Mouse (Mus musculus) heart, embryonic 13.5 days (tissue): ENCODE measurements around the gene Snph. TPM values are rescaled to one million over a fixed set of nuclear protein-coding genes. Genes with fewer than 3 reads are reported as not detected.
"Not testable (repeated sequence)": the region's sequence is repeated elsewhere in the genome, so short reads cannot be mapped to it uniquely, and the experiment has no call there.

Experiments
- ATAC-seq: fragments of 200-750 bp; cut with Nextera tagmentation; 2 replicates; pipeline ENCODE4 v1.8.0; 2017; ENCODE audit warnings: moderate TSS enrichment; ENCODE audit not compliant: insufficient number of reproducible peaks, low FRiP score, low TSS enrichment; ENCODE audit errors: extremely low read depth
- H3K27ac ChIP-seq: fragments of 300-500 bp; sonication (generic); replicated peaks from 2 replicates; pipeline ENCODE4 v1.5.1; 2015; ENCODE audit warnings: moderate library complexity, mild to moderate bottlenecking, inconsistent platforms
- H3K27me3 ChIP-seq: fragments of 300-500 bp; sonication (generic); replicated peaks from 2 replicates; pipeline ENCODE4 v1.6.1; 2015; ENCODE audit warnings: mild to moderate bottlenecking, inconsistent platforms
- H3K36me3 ChIP-seq: fragments of 300-500 bp; sonication (generic); 2 replicates; pipeline ENCODE4 v1.6.1; 2015; ENCODE audit warnings: mild to moderate bottlenecking, inconsistent platforms
- H3K4me1 ChIP-seq: fragments of 300-500 bp; sonication (generic); 2 replicates; pipeline ENCODE4 v1.6.1; 2015; ENCODE audit warnings: inconsistent platforms
- H3K4me2 ChIP-seq: fragments of 300-500 bp; sonication (generic); 2 replicates; pipeline ENCODE4 v1.6.1; 2015; ENCODE audit warnings: inconsistent platforms, mild to moderate bottlenecking, moderate library complexity
- H3K4me3 ChIP-seq: fragments of 300-500 bp; sonication (generic); 2 replicates; pipeline ENCODE4 v1.5.1; 2015; ENCODE audit warnings: moderate library complexity, mild to moderate bottlenecking, inconsistent platforms
- H3K9ac ChIP-seq: fragments of 300-500 bp; sonication (generic); 2 replicates; pipeline ENCODE4 v1.6.1; 2015; ENCODE audit warnings: inconsistent platforms, mild to moderate bottlenecking, moderate library complexity
- H3K9me3 ChIP-seq: fragments of 300-500 bp; sonication (generic); 2 replicates; pipeline ENCODE4 v1.6.1; 2016; ENCODE audit warnings: inconsistent platforms
- WGBS: fragments of 180-500 bp; shearing (Covaris S2); methylation state at CpG from one replicate; pipeline ENCODE4 v1.1.7; 2015; ENCODE audit warnings: mixed read lengths; 5-methylcytosine and 5-hydroxymethylcytosine counted together
- polyA plus RNA-seq: library from polyadenylated mRNA; unstranded; fragments of >200 nt; fragmentation: Nextera tagmentation; extraction: Ambion mirVana; gene quantifications from 2 replicates; pipeline ENCODE4 v1.2.1, GENCODE M21; 2015

Gene Snph
- polyA plus RNA-seq, 1 experiment from 2014 or later, result 0.37 TPM

DNA sequence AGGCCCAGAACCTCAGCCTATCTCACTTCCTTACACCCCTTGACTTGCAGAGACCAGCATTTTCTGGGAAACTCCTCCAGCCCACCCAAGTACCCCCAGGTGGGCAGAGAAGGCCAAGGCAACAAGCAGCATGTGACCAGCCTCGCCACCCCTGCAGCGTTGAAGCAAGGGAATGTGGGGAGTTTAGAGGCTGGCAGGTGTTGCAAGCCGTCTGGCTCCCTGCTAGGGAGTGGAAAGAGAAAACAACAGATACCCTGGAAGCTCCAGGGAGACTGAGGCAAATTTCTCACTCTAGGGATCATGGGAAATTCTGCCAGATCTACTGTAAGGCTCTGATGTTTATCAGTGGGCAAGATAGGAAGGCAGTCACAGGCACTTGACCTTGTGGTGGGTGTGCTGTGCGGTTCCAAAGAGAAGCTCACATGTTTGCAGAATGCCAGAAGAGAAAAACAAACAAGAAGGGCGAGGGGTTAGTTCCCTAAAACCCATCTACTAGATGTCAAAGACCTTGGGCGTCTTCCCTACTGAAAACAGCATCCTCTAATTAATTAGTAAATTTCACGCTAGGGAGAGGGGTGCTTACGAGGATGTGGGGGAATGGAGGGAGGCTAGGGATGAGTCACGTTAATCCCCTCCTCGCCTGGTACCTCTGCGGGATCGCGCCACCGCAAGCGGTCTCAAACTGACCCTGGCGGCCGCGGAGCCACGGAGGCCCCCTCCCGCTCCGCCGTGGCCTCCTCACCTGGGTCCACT lies 811 bp downstream of the Snph start:
- H3K4me3 ChIP-seq, result peak overlapping the region; percentile 70
- H3K9me3 ChIP-seq, result no peaks in the 10 kb centered on the region
- H3K4me2 ChIP-seq, result peak overlapping the region; percentile 99
- no peak for ATAC-seq
- H3K27ac ChIP-seq, result no peak overlapping the region
- H3K9ac ChIP-seq, result peak overlapping the region; percentile 79
- no peaks in the 10 kb centered on the region for H3K36me3 ChIP-seq
- H3K4me1 ChIP-seq, result peaks cover 6% of the 10 kb centered on the region; the same call in 1 of the 2 replicates
- peaks cover 52% of the 10 kb centered on the region for H3K27me3 ChIP-seq
- WGBS, result 4% methylated on average over 22 of the region's 22 CpGs

DNA sequence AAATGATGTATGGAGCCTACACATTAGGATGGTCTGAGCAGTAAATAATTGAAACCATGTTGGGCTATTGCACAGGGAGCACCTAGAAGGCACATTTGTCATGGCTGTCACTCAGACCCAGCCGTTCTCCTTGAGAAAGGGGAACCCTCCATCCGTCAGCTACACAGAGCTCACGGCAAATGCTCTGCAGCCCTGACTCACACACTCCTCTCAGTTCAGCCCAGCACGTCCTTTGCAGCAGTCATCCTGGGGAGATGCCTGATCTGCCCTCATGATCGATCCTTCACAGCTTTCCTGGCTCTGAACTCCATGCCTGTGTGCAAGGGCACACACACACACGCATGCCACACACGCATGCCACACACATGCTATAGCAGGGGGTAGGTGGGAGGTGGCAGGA lies 3.1 kb downstream of the Snph start:
- Histone ChIP-seq H3K36me3 (no peaks in the 10 kb centered on the region), H3K27ac (no peak overlapping the region), H3K4me2 (no peak overlapping the region), H3K4me3 (no peak overlapping the region), H3K27me3 (peaks cover 52% of the 10 kb centered on the region), H3K9ac (no peak overlapping the region), H3K9me3 (no peaks in the 10 kb centered on the region), H3K4me1 (peaks cover 6% of the 10 kb centered on the region; the same call in 1 of the 2 replicates)
- WGBS, result 61% methylated on average over 7 of the region's 7 CpGs
- no peak for ATAC-seq

DNA sequence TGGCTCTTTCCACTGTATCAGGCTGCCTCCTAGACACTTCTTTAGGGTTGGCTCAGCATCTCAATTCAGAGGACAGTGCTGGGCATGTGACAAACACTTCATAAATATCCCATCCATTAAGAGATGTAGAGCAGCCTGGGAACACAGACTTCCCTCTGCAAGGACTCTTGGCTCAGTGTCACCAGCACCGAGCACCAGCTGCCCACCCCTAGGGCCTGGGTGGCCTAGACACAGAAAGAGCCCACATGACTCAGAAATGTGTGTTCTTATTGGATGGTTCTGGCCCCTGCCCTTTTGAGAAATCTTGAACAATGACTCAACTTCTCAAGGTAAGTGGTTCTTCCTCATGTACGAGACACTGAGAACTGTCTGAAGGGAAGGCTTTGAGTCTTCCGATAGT lies 4.4 kb downstream of the Snph start:
- Histone ChIP-seq H3K36me3 (no peaks in the 10 kb centered on the region), H3K9me3 (no peaks in the 10 kb centered on the region), H3K9ac (no peak overlapping the region), H3K4me3 (no peak overlapping the region), H3K4me1 (peaks cover 6% of the 10 kb centered on the region; the same call in 1 of the 2 replicates), H3K4me2 (no peak overlapping the region), H3K27me3 (peaks cover 41% of the 10 kb centered on the region), H3K27ac (no peak overlapping the region)
- no peak for ATAC-seq
- WGBS, result 82% methylated on average over 3 of the region's 3 CpGs

DNA sequence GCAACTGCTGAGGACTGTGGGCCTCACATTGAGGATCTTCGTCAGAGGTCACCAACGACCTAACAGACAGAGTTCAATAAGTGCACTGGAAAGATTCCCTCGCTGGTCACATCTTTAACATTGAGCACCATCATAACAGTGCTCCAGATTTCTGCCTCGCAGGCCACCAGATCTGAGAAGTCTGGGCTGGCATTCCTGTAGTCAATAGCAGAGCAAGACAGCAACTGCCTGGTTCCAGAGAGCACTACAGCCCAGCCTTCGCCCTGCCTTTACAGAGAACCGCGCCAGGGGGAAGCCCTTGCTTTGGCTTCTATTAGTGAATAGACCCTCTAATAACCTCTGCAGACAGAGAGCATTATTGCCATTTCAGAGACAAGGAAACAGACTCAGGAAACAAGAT lies 6.1 kb downstream of the Snph start:
- 79% methylated on average over 7 of the region's 7 CpGs for WGBS

DNA sequence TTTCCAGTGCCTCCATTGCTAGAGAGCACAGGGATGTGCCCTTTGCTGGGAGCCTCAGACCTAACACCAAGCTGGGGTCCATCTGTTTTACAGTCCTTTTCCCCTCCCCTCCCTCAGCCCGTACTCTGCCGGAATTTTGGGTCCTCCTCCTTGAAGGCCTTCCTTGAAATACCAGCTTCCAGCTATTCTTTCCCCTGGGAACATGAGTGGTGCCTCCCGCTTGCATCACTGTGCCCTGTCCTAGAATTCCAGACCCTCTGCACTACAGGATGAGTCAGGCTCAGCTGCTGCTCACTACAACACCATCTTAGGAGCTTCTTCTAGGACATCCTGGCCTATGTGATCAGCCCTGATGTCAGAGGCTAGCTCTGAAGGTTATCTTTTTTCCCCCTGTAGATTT lies 8.6 kb downstream of the Snph start:
- Histone ChIP-seq H3K9me3 (no peaks in the 10 kb centered on the region), H3K4me3 (no peak overlapping the region), H3K27me3 (peaks cover 12% of the 10 kb centered on the region; the same call in 1 of the 2 replicates), H3K4me2 (no peak overlapping the region), H3K9ac (no peak overlapping the region), H3K36me3 (no peaks in the 10 kb centered on the region), H3K4me1 (no peaks in the 10 kb centered on the region), H3K27ac (no peak overlapping the region)
- 60% methylated on average over 3 of the region's 3 CpGs for WGBS
- no peak for ATAC-seq

More for the DNA sequence above, 6.1 kb downstream of the Snph start:
- no peak overlapping the region for H3K27ac ChIP-seq
- H3K36me3 ChIP-seq, result no peaks in the 10 kb centered on the region
- no peaks in the 10 kb centered on the region for H3K9me3 ChIP-seq
- no peak overlapping the region for H3K9ac ChIP-seq
- no peaks in the 10 kb centered on the region for H3K4me1 ChIP-seq
- no peak overlapping the region for H3K4me2 ChIP-seq
- H3K27me3 ChIP-seq, result peaks cover 33% of the 10 kb centered on the region
- H3K4me3 ChIP-seq, result no peak overlapping the region
- ATAC-seq, result no peak

DNA sequence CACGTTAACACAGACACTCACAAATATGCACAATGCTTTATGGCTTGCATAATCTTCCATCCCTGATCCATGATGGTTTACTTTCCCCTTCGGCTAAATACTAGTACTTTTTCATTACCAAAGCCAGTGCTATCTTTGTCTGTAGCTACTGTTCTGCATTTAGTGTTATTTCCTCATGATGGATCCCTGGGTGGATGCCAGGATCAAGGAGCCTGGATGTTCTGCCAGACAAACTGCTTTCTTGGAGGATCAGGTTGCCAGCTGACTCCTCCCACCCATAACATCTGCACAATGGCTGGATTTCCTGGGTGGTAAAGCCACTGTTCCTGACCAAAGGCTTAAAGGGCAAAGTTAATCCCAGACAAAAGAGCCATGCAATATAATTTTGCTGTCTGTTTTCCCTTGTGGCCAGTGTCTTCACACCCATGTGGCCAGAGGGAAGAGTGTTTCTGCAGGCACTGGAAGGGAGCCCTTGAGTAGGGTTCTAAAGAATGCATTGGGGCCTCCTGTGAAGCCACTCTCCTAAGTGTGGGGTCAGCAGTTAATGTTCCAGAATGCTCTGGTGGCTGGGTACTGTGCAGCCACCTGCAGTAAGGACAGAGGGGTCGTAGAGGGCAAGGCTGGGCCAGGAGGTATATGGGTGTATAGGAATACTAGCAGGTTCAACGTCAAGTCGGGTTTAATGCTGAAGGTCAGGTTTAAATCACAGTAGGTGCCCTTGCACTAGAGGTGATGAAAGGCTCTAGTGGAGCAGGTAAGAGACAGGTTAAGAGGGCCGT lies 15.7 kb downstream of the Snph start:
- Histone ChIP-seq H3K27ac (no peak overlapping the region), H3K36me3 (no peaks in the 10 kb centered on the region), H3K4me1 (0 out of 2 replicates have a peak, but pooled peaks cover 4% of the 10 kb centered on the region), H3K27me3 (peaks cover 14% of the 10 kb centered on the region; the same call in 1 of the 2 replicates), H3K4me2 (no peak overlapping the region), H3K4me3 (no peak overlapping the region), H3K9me3 (no peaks in the 10 kb centered on the region), H3K9ac (no peak overlapping the region)
- WGBS, result 61% methylated on average over 6 of the region's 6 CpGs
- no peak for ATAC-seq

DNA sequence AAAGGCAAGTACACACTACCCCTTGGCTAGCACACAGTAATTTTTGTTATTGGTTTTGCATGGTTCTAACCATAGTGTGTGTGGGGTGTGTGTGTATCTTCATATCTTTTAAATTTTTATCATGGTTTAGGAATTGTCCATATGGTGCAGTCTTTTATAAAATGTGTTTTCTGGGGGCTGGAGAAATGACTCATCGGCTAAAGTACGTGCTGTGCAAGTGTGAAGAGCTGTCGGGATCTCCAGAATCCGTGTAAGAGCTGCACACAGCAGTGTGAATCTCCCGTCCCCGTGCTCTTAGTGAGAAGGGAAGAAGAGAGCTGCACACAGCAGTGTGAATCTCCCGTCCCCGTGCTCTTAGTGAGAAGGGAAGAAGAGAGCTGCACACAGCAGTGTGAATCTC lies 16.6 kb downstream of the Snph start:
- not testable (repeated sequence) for H3K4me1 ChIP-seq, H3K4me3 ChIP-seq, H3K36me3 ChIP-seq, ATAC-seq, H3K27me3 ChIP-seq, H3K9me3 ChIP-seq, H3K4me2 ChIP-seq, H3K9ac ChIP-seq, H3K27ac ChIP-seq
- 70% methylated on average over 8 of the region's 8 CpGs for WGBS

DNA sequence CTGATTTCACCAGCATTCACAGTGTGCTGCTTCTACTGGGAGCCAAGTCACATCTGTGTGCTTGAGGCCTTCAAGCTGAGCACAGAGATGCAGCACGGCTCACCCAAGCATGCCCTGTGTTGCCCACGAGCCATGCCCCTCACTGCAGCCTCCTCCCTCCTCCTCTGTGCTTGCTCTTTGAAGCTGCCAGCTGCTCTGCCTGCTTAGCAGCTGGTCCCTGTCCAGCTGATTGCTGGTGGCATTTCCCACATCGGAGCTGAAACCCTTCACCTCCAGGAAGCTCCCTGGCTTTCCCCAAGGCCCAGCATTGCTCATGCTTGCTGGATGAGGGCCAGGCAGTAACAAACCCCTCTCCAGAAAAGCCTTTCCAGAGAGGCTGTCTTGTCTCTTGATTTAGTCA lies 22.4 kb downstream of the Snph start:
- Histone ChIP-seq H3K27me3 (peaks cover 9% of the 10 kb centered on the region; the same call in 1 of the 2 replicates), H3K4me2 (no peak overlapping the region), H3K9me3 (no peaks in the 10 kb centered on the region), H3K4me1 (peaks cover 6% of the 10 kb centered on the region), H3K9ac (no peak overlapping the region), H3K27ac (no peak overlapping the region), H3K36me3 (no peaks in the 10 kb centered on the region), H3K4me3 (no peak overlapping the region)
- WGBS, result 33% methylated on average over 3 of the region's 3 CpGs
- ATAC-seq, result no peak

DNA sequence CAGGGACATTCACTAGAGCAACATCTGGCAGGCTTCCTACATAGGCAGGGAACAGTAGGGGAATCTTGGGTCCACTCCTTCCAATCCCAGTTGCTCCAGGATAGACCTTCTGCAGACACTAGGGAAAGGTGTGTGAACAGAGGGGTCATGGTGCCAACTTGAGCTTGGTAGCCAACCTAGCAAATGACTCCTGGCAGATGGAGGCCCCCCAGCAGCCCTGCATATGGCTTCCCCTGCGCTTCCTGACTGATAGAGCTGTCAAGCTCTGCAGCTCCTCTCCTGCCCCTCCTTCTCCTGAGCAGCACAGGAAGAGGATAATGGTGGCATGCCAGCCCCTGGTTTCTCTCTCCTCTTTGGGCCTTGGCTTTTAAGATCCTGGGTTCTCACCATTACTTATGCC lies 24.0 kb downstream of the Snph start:
- peaks cover 6% of the 10 kb centered on the region for H3K4me1 ChIP-seq
- H3K27me3 ChIP-seq, result peaks cover 15% of the 10 kb centered on the region; the same call in 1 of the 2 replicates
- H3K9me3 ChIP-seq, result no peaks in the 10 kb centered on the region
- no peak overlapping the region for H3K9ac ChIP-seq
- no peak overlapping the region for H3K4me3 ChIP-seq
- ATAC-seq, result no peak
- 36% methylated on average over 1 of the region's 1 CpGs for WGBS
- no peak overlapping the region for H3K4me2 ChIP-seq
- H3K36me3 ChIP-seq, result no peaks in the 10 kb centered on the region
- no peak overlapping the region for H3K27ac ChIP-seq

DNA sequence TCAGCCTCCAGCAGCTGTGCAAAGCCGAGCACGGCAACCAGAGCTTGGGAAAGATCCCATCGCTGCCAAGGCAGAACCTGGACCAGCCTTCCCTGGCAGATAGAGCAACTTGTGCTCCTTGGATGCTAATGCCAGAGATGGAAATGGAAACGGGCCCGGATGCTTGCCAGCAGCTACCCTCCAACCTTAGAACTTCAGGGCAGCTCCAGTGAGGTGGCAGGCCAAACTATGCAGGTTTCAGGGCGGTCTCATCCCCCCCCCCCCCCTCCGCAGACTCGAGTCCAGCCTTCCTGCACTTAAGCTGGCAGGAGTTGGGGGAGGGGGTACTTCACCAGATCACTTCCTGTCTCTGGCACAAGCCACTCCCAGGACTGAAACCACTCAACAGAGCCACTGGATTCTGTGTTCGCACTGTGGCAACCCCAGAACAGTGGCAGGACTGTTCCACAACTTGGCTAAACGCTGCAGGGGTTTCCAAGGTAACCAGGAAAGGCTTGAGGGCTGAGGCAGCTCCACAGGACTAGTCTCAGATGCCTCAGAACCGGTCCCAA lies 26.9 kb downstream of the Snph start:
- H3K36me3 ChIP-seq, result no peaks in the 10 kb centered on the region
- no peaks in the 10 kb centered on the region for H3K9me3 ChIP-seq
- no peak for ATAC-seq
- H3K27me3 ChIP-seq, result peaks cover 30% of the 10 kb centered on the region
- 36% methylated on average over 11 of the region's 11 CpGs for WGBS
- 0 out of 2 replicates have a peak overlapping the region, but pooled peaks have one; percentile 4 for H3K4me2 ChIP-seq
- H3K27ac ChIP-seq, result no peak overlapping the region
- no peak overlapping the region for H3K9ac ChIP-seq
- H3K4me1 ChIP-seq, result peaks cover 12% of the 10 kb centered on the region
- no peak overlapping the region for H3K4me3 ChIP-seq

DNA sequence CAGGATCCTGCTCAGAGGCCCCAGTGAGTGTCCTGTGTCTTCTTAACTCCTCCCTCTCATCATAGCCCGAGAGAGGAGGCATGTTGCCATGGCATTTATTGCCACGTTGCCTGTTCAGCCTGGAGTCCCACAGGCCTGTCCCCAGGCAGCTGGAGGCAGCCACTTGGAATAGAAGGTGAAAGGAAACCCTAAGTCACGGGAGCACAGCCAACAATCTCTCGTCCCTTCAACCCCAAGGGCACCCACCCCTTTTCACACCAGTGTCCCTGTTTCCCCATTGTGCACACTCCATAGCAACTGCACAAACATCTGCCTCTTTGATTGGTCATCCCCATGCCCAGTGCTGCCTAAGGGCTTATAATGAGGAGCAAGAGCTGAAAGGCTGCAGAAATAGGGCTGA lies 28.8 kb downstream of the Snph start:
- no peak overlapping the region for H3K27ac ChIP-seq

More for the DNA sequence above, 28.8 kb downstream of the Snph start:
- no peak for ATAC-seq
- Histone ChIP-seq H3K36me3 (no peaks in the 10 kb centered on the region), H3K27me3 (peaks cover 47% of the 10 kb centered on the region), H3K4me3 (no peak overlapping the region), H3K4me1 (peaks cover 12% of the 10 kb centered on the region), H3K9me3 (no peaks in the 10 kb centered on the region), H3K4me2 (no peak overlapping the region), H3K9ac (no peak overlapping the region)
- WGBS, result 48% methylated on average over 4 of the region's 4 CpGs
